Mouse (Mus musculus) cerebellum, adult 11 months (tissue): ENCODE data around the gene Llgl2.

Source experiments
- DNase-seq: peaks from one replicate; pipeline ENCODE4 v3.0.0; 2022

The Llgl2 gene

DNA sequence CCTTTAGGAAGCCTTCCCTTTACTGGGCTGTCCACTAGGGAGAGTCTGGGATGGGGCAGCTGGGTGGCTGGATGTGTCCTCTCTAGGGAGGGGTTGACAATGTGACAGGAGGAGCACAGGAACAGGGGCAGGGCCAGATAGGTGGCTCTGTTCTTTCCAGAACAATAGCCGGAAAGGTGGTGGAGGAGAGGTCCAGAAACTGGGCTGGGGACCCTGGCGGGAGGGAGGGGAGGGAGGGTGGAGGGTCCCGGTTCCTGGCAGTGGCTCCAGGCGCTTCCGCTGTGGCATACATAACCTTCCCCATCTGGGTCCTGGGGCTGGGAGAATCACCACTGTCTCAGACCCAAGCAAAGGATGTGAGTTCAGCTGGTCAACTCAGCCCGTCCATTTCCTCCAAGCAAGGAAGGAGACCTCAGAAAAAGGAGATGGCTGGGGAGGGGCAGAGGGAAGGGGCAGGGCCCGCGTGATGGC lies 14.5 kb upstream of the Llgl2 start:
- no peak for DNase-seq

DNA sequence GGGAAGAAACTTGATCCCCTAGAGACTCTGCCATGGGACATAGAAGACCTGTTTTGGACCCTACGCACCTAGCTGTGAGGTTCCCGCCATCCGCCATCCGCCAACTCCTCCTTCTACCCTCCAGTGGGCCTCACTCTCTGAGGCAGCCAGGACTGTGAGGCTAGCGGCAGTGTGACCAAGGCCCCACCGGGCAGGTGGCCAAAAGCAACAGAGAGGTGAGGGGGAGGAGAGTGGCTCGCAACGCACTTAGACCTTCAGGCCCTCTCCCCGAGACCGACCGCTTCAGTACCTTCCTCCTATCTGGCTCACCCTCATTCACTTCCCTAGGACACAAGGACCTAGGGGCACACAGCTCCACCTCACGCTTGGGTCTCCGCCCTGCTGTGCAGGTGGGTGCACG lies 13.5 kb upstream of the Llgl2 start:
- DNase-seq: no peak

DNA sequence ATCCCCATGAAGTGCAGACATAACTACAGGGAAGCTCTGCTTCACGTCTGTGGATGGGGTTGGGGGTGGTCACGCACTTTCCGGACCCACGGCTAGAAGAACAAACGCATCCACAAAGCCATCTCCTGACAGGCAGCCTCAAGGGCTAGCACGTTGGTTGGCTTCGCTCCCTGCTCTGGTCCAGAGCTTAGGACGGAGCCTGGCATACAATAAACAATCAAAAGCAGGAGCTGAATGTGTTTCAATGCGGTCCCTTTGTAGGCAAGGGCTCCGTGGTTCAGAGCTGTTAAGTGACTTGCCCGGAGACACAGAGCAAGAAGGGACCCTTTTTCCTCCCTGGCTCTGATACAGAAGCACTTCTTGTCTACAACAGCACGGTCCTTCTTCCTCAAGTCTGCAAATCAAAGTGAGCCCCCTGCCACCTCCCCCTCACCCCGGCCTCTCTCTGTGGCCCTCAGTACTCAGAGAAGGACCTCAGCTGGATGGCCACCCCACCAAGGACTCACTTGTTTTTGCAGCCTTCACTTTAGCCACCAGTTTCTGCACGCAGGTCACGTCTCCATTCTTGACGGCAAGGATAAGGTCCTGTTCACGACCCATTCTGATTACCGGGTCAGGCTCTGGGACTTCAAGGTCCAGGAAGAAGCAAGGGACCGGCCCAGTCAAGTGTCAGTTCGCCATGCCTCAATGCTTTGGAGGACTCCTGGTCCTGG lies 12.3 kb upstream of the Llgl2 start:
- no peak for DNase-seq

DNA sequence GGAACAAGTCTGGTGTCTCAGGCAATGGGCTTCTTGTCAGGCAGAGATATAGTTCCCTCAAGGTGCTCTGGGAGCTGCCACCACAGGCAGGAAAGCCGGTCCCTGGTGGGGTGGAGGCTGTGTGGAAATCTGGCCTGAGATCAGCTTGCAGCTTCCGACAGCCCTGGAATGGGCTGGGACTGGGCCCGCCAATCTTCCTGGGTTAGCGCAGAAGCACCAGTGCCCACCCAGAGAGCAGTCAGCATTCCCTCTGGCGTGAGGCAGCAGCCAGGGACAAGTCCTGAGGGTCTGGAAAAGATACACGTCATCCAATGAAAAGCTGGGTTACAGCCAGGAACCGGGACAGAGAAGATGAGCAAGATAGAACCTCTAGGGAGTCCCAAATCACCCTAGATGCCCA lies 11.8 kb upstream of the Llgl2 start:
- no peak for DNase-seq

DNA sequence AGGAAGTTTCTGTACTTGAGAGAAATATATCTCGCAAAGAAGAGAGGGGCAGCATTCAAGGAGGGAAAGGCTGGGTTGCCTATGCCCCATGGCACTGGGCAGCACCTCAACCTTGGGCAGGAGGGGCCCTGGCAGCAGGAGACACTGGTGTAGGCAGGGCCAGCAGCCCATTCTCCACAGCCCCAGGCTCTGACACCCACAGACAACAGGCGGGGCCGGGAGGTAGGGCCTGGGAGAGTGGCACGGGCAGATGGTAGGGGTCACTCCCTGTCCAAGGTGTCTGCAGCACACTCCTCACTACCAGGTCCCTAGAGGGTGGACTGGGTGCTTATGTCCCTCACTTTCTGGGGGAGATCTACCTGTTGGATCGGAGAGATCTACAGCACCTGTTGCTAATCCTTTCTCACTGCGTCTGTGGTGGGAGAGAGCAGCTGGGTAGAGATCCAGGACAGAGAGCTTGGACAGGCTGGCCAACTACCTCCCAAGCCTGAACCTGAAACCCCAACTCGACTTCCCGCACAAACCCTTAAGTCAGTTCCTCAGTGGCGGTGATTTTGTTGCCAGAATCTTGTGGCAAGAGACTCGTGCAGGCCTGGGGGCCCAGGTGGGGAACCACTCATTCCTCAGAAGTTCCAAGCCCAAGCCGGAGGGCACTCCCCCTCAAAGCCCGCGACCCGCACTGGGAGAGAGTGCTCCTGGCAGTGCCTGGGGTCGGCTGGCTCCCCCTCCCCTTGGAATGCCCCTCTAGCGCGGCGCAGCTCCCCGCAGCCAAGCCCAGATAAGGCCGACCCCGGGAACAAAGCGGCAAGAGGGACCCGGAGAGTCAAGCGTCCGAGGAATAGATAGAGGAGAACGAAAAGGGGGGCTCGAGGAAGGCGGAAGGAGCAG lies 11.1 kb upstream of the Llgl2 start:
- peak; percentile 41 for DNase-seq

DNA sequence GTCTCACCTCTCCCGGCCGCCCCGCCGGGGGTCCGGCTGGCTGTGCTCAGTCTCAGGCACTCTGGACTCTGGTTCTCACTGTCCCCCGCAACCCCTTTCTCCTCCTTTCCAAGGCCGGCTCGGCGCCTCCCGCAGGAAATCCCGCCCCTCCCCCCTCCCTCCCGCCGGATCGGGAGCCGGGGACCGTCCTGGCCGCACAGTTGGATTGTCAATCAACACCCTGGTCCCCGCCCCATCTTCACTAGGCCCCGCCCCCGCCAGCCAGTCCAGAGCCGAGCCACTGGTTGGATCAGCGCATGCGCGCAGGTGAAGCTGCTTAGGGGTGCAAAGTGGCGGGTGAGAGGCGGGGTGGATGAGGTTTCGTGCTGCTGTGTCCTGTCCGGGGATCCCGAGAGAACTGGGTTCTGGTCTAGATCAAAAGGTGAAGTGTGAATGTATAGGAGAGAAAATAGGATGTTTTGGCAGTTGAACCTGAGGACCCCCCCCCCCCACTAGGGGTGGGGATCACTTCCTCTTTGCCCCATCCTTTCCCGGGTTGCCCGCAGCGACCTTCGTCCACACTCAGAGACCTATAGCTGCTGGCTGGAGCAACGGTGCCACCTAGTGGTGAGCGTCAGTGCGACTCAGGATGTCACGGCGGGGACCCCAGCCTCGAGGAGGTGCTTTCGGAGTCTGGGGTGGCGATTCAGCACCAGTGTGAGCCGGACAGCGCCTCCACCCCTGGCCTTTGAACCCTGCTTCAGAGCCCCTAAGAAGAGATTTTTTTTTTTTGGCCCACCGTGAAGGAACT lies 10.1 kb upstream of the Llgl2 start, which contains the start of gene Caskin2:
Gene Caskin2 (minus strand): TSS at position 133 of the 790 bp plus-strand sequence.
- peak; percentile 94 for DNase-seq

DNA sequence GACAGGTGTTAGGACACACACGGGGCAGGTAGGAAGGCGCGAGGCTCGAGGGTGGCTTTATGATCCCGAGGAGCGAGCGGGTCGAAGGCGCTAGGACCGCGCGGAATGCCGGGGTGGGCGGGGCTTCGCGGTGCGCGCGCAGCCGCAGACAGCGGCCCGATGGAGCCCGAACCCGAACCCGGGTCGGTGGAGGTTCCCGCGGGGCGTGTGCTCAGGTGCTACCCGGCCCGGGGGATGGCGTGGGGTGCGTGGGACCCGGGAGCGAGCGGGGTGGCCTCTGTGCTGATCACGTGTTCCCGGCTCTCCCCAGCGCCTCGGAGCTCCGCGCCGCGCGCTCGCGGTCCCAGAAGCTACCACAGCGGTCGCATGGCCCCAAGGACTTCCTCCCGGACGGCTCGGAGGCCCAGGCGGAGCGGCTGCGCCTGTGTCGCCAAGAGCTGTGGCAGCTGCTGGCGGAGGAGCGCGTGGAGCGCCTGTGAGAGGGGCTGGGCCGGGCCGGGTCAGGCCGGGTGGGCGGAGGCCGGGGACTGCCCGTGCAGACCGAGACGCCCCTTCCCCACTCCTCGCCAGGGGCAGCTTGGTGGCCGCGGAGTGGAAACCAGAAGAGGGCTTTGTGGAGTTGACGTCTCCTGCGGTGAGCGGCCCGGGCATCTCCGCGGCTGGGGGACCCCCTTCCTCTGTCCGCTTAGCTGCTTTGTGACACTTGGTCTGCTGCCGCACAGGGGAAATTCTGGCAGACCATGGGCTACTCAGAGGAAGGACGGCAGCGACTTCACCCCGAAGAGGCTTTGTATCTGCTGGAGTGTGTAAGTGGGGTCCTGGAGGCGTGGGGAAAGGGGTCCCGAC lies 9.0 kb upstream of the Llgl2 start, which contains the start of gene Tsen54:
Gene Tsen54 (plus strand): TSS at position 120 of the 846 bp plus-strand sequence.
- DNase-seq: peak; percentile 87

DNA sequence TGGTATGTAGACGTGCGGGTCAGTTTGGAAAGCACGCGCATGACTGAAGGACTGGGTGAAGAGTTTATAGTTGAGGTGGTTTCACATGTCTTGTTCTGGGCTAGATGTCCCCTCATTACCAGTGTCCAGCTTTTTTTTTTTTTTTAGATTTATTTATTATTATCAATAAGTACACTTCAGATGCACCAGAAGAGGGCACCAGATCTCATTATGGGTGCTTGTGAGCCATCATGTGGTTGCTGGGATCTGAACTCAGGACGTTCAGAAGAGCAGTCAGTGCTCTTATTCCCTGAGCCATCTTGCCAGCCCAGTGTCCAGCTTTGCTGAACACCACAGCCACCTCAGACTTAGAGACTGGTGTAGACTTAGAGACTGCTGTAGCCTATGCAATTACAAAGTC lies 6.5 kb upstream of the Llgl2 start:
- DNase-seq: no peak

DNA sequence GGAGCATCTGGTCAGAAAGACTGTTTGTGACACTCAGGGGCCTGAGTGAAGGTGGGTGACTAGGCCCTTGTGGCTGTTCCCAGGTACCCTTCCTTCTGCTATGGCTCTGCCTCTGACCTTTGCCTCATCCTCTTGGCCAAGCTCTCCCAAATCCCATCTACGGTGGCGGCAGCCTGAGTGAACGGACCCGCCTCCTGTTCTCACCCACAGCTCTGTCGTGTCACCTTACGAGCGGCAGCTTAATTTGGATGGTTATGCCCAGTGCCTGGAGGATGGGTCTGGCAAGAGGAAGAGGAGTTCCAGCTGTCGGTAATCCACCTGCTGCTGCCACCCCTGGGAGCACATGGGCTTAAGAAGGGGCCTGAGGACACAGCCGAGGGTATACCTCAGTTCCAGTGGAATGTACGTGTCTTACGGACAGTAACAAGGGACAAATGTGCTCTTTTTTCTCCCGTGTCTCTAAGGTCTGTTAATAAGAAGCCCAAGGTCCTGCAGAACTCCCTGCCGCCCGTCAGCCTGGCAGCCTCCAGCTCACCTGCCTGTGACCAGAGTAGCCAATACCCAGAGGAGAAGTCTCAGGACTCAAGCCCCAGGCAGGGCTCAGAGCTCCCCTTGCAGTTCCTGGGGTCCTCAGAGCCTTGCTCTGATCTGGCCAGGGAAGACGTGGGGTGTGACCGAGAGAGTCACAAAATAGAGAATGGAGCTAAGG lies 3.8 kb upstream of the Llgl2 start:
- no peak for DNase-seq

DNA sequence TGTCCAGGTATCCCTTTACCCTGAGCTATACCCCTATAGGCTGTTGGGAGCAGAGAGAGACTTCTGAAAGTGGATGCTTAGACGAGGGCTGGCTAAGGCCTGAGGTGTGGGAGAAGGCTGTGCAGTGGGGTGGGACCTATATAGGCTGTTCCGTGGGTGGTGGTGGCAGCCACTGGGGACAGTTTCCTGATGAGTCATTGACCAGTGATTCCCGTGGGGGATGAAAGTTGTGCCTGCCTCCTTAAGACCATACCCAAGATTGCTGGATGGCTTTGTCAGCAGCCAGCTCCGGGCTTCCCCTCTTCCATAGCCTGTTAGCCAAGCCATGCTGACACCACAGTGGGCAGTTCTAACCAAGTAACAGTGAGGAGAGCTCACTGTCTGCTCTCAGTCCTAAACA lies 2.8 kb upstream of the Llgl2 start:
- no peak for DNase-seq

DNA sequence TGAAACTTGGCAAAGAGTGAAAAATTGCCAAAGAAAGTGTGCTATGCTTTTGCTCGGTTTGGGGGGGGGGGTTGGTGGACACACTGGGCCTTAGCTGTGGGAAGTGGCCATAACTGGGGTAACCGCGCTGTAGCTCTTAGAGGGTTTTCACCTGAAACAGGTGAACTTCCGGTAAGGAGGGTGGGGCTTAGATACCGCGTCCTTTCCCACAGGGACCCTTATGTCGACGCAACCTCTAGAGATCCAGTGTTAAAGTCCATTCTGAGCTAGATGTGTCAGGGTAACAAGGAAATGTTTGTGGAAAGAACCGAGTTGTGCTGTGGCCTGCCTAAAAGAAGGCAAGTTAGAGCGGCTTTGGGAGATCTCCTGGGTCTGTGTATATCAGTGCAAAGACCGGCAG lies 964 bp downstream of the Llgl2 start:
- no peak for DNase-seq

DNA sequence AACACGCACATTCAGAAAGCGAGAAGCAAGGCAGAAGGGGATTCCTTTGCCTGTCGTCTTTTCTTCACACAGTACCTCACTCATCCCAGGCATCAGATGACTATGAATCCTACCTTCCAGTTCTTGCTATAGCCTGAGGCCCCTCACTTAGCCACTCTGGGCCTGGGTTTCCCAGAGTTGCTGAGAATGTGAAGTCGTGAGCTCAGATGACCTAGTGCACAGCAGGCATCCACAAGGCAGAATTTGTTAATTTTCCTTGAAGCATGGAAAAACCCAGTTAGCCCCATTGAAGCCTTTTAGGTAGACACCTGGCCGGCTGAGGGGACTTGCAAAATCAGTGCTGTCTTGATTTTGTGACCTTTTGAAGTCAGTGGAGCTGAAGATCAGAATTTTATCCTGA lies 2.6 kb downstream of the Llgl2 start:
- DNase-seq: no peak

DNA sequence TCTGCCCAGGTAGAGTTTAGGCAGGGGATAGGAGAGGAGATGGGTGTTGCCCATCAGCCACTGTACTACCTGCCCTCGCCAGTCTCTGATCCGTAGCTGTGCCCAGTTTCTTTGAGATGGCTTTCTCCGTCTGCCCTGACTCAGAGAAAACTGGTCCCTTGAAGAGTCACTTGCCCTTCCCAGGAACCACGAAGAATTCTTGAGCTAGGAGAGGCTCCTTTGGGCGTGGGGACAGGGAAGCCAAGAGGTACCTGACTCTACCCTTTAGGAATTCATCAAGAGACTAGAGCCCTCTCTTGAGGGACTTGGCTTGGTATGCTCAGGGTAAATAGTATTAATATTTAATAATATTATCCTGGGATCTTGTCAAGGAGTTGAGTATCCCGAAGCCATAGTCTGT lies 3.8 kb downstream of the Llgl2 start:
- DNase-seq: no peak

DNA sequence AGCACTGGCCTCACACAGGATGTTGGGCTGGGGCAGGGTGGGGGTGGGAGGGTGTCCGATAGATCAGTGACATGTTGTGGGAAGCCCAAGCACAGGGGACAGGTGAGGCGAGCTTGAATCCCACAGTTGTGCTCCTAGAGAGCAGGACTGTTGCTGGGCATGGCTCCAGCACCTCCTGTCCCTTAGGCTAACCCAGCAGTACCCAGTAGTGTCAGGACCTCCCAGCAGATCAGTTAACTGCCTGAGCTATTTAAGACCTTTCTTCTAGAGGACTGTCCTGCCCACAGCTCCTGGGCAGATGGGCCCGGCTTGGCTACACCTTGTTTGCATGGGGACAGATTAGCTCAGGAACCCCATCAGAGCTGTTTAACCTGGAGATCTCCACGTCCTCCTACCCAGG lies 5.2 kb downstream of the Llgl2 start:
- no peak for DNase-seq

DNA sequence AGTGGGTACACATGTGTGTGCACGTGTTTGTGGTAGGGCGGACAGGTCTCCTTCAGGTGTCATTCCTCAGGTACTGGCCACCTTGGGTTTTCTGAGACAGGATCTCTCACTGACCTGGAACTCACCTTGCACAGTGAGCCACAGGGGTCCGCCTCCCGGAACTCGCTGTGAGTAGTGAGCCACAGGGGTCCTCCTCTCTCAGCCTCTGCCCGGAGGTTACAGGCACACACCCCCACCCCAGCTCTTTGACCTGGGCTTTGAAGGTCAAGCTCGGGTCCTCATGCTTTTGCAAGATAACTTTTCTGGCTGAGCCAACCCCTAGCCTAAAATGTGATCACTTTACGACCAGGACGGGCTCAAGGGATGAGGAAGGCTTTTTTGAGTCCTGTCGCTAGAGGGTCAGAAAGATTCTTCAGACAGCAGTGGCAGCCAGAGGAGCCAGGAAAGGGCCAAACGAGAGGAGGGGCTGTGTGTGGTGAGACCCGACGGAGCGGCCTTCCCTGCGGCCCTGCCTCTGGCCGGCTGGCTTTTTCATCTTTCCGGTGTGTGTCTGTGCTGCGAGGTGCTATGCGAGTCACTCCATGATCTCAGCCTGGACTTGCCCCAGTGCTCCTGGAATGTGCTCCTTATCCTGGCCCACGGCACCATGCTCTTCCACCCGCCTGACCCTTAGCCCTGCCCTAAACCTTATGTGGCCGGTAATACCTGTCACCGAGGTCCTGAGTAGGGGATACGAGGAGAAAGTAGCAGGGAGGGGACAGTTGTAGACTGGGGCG lies 6.9 kb downstream of the Llgl2 start:
- no peak for DNase-seq

DNA sequence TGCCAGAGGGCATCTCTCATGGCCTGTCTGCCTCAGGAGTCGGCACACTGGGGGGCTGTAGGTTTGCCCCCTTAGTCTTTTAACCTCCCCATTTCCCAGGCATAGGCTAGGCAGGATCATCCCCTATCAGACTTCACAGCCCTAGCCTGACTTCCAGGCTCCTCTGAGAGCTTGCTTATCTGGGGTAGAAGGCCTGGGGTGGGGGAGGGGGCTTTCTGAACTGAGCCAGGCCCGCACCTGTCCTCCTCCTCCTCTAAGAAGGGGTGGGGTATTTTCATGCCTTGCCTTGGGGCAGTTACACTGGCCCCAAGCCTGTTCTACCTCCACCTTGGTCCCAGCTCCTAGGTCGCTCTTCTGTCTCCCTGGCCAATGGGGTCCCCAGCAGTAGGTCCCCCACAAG lies 7.7 kb downstream of the Llgl2 start:
- no peak for DNase-seq

DNA sequence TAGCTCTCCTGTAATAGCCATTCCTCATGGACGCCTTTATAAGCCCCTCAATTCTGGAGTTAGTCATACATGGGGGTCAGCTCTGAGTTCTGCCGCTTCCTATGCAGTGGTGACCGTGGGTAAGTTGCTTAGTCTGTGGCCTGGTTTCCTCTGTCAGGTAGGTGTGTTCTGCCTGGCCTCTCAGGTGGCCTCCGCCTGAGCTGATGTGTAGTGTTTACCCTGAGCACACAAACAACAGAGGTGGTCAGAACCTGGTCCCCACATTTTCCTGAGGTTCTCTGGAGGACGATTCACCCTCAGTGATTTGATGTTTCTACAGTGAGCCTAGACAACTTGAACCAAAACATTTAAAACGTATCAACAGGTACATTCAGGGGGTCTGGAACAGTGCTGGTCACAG lies 8.2 kb downstream of the Llgl2 start:
- DNase-seq: no peak

DNA sequence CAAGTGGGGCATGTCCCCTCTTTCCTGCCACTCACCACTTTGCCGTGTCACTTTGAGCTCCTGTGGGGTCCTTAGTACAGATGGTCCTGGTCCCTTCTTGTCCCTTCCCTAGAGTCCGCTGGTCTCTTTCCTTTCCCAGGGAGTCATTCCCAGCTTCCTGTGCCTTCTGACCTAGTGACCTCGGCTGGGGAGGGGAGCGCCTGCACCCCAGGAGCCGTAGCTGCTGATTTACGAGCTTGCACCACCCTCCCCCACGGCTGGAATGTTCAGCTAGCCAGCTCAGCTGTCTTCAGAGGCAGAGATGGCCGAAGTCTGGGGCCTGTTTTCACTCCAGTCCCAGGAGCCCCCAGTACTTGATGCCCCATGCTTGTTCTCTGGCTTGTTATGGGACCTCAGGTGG lies 8.7 kb downstream of the Llgl2 start:
- no peak for DNase-seq

DNA sequence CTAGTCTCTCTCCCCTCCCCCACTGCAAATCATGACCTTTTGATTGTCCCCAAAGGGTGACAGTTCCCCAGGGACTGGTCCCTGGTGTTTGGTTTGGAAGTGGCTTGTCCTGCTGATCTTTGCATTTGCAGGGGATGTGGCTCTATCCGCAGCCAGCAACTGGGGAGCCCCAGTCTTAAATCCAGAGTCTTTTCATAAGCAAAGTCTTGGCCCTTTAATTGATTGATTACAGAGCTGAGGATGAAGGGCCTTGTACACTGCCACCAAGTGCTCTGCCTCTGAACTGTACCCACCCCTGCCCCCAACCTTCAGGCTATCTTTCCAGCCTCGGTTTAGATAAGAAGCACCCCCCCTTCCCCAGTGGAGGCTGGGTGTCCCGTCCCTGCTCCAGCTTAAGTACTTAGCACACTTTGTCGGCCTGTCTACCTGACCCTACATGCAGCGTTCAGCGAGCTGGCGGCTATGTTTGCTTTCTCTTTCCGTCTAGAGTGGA lies 9.2 kb downstream of the Llgl2 start:
- no peak for DNase-seq

DNA sequence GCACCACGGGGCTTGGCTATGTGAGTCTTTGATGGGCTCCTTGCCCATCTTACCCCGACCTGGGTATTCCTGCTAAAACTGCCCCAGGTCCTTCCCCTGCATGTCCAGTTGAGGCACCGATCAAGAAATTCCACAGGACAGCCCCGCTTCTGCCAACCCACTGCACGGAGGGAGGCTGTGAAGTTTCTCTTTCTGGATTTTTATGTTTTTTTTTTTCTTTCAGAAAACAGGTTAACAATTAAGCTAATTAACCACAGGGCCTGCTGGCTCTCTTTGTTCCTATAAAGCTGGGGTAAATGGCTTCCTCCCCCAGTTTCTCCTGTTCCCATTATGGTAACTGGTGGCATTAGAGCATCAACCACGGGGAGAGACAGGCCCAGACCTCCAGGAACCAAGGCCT lies 10.2 kb downstream of the Llgl2 start:
- no peak for DNase-seq
